Mouse (Mus musculus): Measurements from ENCODE around the gene Dgkg.

DNA sequence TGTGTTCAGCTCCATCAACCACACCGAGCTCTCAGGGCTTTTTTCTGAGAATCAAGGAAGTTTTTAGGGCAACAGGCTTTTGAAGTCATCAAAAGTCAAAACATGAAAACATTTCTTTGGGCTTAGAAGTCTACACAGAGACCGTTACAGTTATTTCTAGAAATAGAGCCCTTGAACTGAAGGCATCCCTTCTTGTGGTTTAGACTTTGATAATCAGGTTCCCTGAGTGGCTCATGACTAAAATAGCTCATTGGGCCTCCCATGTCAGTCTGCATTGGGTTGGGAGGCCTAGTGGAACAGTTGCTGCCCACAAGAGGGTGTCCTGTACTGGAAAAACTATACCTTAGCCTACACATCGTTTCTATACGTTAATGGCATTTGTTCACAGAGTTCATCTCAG lies 130.6 kb downstream of the Dgkg start:
- TF ChIP-seq CTCF (IDR thresholded peaks at IDR 0.05; ENCODE audit: low read depth, low read length) (no peak), GATA1 (IDR thresholded peaks at IDR 0.05; ENCODE audit: borderline replicate concordance, low read length) (no peak), TAL1 (conservative IDR thresholded peaks at IDR 0.05; ENCODE audit: low read depth, low read length) (no peak), POLR2AphosphoS5 (IDR thresholded peaks at IDR 0.05; ENCODE audit: insufficient replicate concordance, low read depth, low read length) (no peak)

Data from G1E (cell line).